Mouse (Mus musculus) intestine, embryonic 14.5 days (tissue): Measurements from ENCODE around the gene Esp6. TPM values are rescaled to one million over a fixed set of nuclear protein-coding genes. Genes with fewer than 3 reads are reported as not detected.
"Not testable (repeated sequence)": the region's sequence is repeated elsewhere in the genome, so short reads cannot be mapped to it uniquely, and the experiment has no call there.

ENCODE experiments used
- ATAC-seq: fragments of 200-750 bp; cut with Nextera tagmentation; replicated peaks from 2 replicates; pipeline ENCODE4 v1.8.0; 2017; ENCODE audit warnings: low read depth, moderate number of reproducible peaks, moderate TSS enrichment, moderate library complexity; ENCODE audit not compliant: low FRiP score, low TSS enrichment
- DNase-seq: peaks from one replicate; pipeline ENCODE4 v3.0.0-alpha.2; 2018; ENCODE audit warnings: low spot score
- H3K27ac ChIP-seq: fragments of 300-500 bp; sonication (generic); 2 replicates; pipeline ENCODE4 v1.5.1; 2014; ENCODE audit warnings: low read depth, mild to moderate bottlenecking, control low read depth
- H3K27me3 ChIP-seq: fragments of 300-500 bp; sonication (generic); replicated peaks from 2 replicates; pipeline ENCODE4 v1.6.1; 2014; ENCODE audit warnings: low read length, control low read depth; ENCODE audit not compliant: control insufficient read depth, insufficient read depth
- H3K36me3 ChIP-seq: fragments of 300-500 bp; sonication (generic); 2 replicates; pipeline ENCODE4 v1.6.1; 2014; ENCODE audit warnings: low read length, control low read depth; ENCODE audit not compliant: control insufficient read depth, insufficient read depth
- H3K4me1 ChIP-seq: fragments of 300-500 bp; sonication (generic); replicated peaks from 2 replicates; pipeline ENCODE4 v1.6.1; 2014; ENCODE audit warnings: low read length, control low read depth, mixed read lengths; ENCODE audit not compliant: control insufficient read depth, insufficient read depth
- H3K4me2 ChIP-seq: fragments of 300-500 bp; sonication (generic); 2 replicates; pipeline ENCODE4 v1.6.1; 2014; ENCODE audit warnings: low read length
- H3K4me3 ChIP-seq: fragments of 300-500 bp; sonication (generic); 2 replicates; pipeline ENCODE4 v1.5.1; 2014; ENCODE audit warnings: low read depth, low read length, control low read depth, mixed read lengths
- H3K9ac ChIP-seq: fragments of 300-500 bp; sonication (generic); 2 replicates; pipeline ENCODE4 v1.6.1; 2014; ENCODE audit warnings: mild to moderate bottlenecking, low read length
- H3K9me3 ChIP-seq: fragments of 300-500 bp; sonication (generic); 2 replicates; pipeline ENCODE4 v1.6.1; 2016; ENCODE audit warnings: low read length, control low read depth; ENCODE audit not compliant: control insufficient read depth
- WGBS: fragments of 180-500 bp; shearing (Covaris S2); extraction: QIAGEN DNeasy Blood & Tissue Kit; methylation state at CpG from one replicate; pipeline ENCODE4 v1.1.7; 2014; 5-methylcytosine and 5-hydroxymethylcytosine counted together
- polyA plus RNA-seq: library from polyadenylated mRNA; unstranded; fragments of >200 nt; fragmentation: Nextera tagmentation; extraction: Ambion mirVana; gene quantifications from 2 replicates; pipeline ENCODE4 v1.2.1, GENCODE M21; 2014

Gene Esp6
- not detected in 2 replicates for polyA plus RNA-seq

- DNase-seq (no peak), ATAC-seq (no peak)
- H3K4me2 ChIP-seq = no peak within 1 kb of the TSS
- no peaks in the 10 kb centered on the region for H3K9me3 ChIP-seq
- H3K36me3 ChIP-seq = no peaks in the 10 kb centered on the region
- 87% methylated on average over 5 of the region's 5 CpGs for WGBS
- no peak within 1 kb of the TSS for H3K27ac ChIP-seq
- H3K27me3 ChIP-seq = no peaks in the 10 kb centered on the region
- no peak within 1 kb of the TSS for H3K4me3 ChIP-seq
- H3K4me1 ChIP-seq = no peaks in the 10 kb centered on the region
- H3K9ac ChIP-seq = no peak within 1 kb of the TSS
These were observed at the start of gene Esp6 for GRCm38 (mm10) chr17:40561207-40561606. TSS of gene Esp6 (plus strand) at chr17:40561507.

- H3K27ac ChIP-seq = no peak within 1 kb of the TSS
- ATAC-seq (no peak), DNase-seq (no peak)
- H3K4me3 ChIP-seq = no peak within 1 kb of the TSS
- H3K4me1 ChIP-seq = no peaks in the 10 kb centered on the region
- no peak within 1 kb of the TSS for H3K4me2 ChIP-seq
- WGBS = 60% methylated on average over 3 of the region's 3 CpGs
- H3K36me3 ChIP-seq = no peaks in the 10 kb centered on the region
- no peaks in the 10 kb centered on the region for H3K9me3 ChIP-seq
- no peak within 1 kb of the TSS for H3K9ac ChIP-seq
- H3K27me3 ChIP-seq = no peaks in the 10 kb centered on the region
These were observed 41.5 kb upstream of the Esp6 start, which contains the start of gene Esp8 for GRCm38 (mm10) chr17:40519818-40520217. TSS of gene Esp8 (plus strand) at chr17:40520022.

GRCm38 (mm10) chr17:40529813-40530212 lies 31.5 kb upstream of the Esp6 start:
- Histone ChIP-seq H3K27ac (no peak overlapping the region), H3K27me3 (no peaks in the 10 kb centered on the region), H3K4me3 (no peak overlapping the region), H3K9me3 (no peaks in the 10 kb centered on the region), H3K9ac (no peak overlapping the region), H3K36me3 (no peaks in the 10 kb centered on the region), H3K4me1 (no peaks in the 10 kb centered on the region), H3K4me2 (no peak overlapping the region)
- WGBS = 77% methylated on average over 3 of the region's 3 CpGs
- ATAC-seq (no peak), DNase-seq (no peak)

- H3K9me3 ChIP-seq = no peaks in the 10 kb centered on the region
- no peak overlapping the region for H3K9ac ChIP-seq
- H3K4me1 ChIP-seq = no peaks in the 10 kb centered on the region
- DNase-seq = no peak
- WGBS = 82% methylated on average over 1 of the region's 1 CpGs
- H3K27ac ChIP-seq = no peak overlapping the region
- H3K4me3 ChIP-seq = no peak overlapping the region
- no peaks in the 10 kb centered on the region for H3K27me3 ChIP-seq
- peak; percentile 55; the same call in 1 of the 2 replicates for ATAC-seq
- no peaks in the 10 kb centered on the region for H3K36me3 ChIP-seq
- H3K4me2 ChIP-seq = no peak overlapping the region
These were observed 30.2 kb upstream of the Esp6 start for GRCm38 (mm10) chr17:40531147-40531546.

- not testable (repeated sequence) for H3K27me3 ChIP-seq, H3K36me3 ChIP-seq, ATAC-seq, H3K9ac ChIP-seq, H3K4me1 ChIP-seq, DNase-seq, H3K9me3 ChIP-seq, H3K4me3 ChIP-seq, H3K27ac ChIP-seq, H3K4me2 ChIP-seq
- 30% methylated on average over 5 of the region's 5 CpGs for WGBS
These were observed 14.3 kb upstream of the Esp6 start for GRCm38 (mm10) chr17:40547005-40547404.

GRCm38 (mm10) chr17:40553470-40553869 lies 7.8 kb upstream of the Esp6 start:
- no peaks in the 10 kb centered on the region for H3K9me3 ChIP-seq
- H3K27me3 ChIP-seq = no peaks in the 10 kb centered on the region
- no peaks in the 10 kb centered on the region for H3K4me1 ChIP-seq
- ATAC-seq (no peak), DNase-seq (no peak)
- no peak overlapping the region for H3K9ac ChIP-seq
- no peak overlapping the region for H3K4me2 ChIP-seq
- H3K36me3 ChIP-seq = no peaks in the 10 kb centered on the region
- no peak overlapping the region for H3K4me3 ChIP-seq
- WGBS = 79% methylated on average over 1 of the region's 1 CpGs
- H3K27ac ChIP-seq = no peak overlapping the region

- H3K4me2 ChIP-seq, H3K4me1 ChIP-seq, H3K4me3 ChIP-seq, H3K9me3 ChIP-seq, H3K27me3 ChIP-seq, H3K9ac ChIP-seq, H3K36me3 ChIP-seq, DNase-seq, ATAC-seq, H3K27ac ChIP-seq: not testable (repeated sequence)
- 51% methylated on average over 6 of the region's 6 CpGs for WGBS
These were observed 22.6 kb downstream of the Esp6 start for GRCm38 (mm10) chr17:40583906-40584305.

- H3K9me3 ChIP-seq = no peaks in the 10 kb centered on the region
- H3K4me3 ChIP-seq = no peak overlapping the region
- H3K4me1 ChIP-seq = no peaks in the 10 kb centered on the region
- no peak for DNase-seq
- no peaks in the 10 kb centered on the region for H3K36me3 ChIP-seq
- H3K9ac ChIP-seq = no peak overlapping the region
- H3K4me2 ChIP-seq = no peak overlapping the region
- no peak overlapping the region for H3K27ac ChIP-seq
- no peak for ATAC-seq
- H3K27me3 ChIP-seq = no peaks in the 10 kb centered on the region
These were observed 30.0 kb downstream of the Esp6 start for GRCm38 (mm10) chr17:40591297-40591696.

- Histone ChIP-seq H3K9ac (no peak within 1 kb of the TSS), H3K27ac (no peak within 1 kb of the TSS), H3K9me3 (no peaks in the 10 kb centered on the region), H3K4me1 (no peaks in the 10 kb centered on the region), H3K4me3 (no peak within 1 kb of the TSS), H3K36me3 (no peaks in the 10 kb centered on the region), H3K4me2 (no peak within 1 kb of the TSS), H3K27me3 (no peaks in the 10 kb centered on the region)
- DNase-seq (no peak), ATAC-seq (no peak)
These were observed 37.0 kb downstream of the Esp6 start, which contains the start of gene Esp4 for GRCm38 (mm10) chr17:40598294-40598693. TSS of gene Esp4 (plus strand) at chr17:40598594.
